Mouse (Mus musculus) liver, embryonic 16.5 days (tissue): Measurements from ENCODE around the gene Mrpl42. TPM values are rescaled to one million over a fixed set of nuclear protein-coding genes. Genes with fewer than 3 reads are reported as not detected.

Experiments
- ATAC-seq: fragments of 200-750 bp; cut with Nextera tagmentation; 2 replicates; pipeline ENCODE4 v1.8.0; 2017; ENCODE audit warnings: low read depth, mild to moderate bottlenecking, moderate number of reproducible peaks, moderate library complexity
- H3K27ac ChIP-seq: fragments of 300-500 bp; sonication (generic); 2 replicates; pipeline ENCODE4 v1.5.1; 2014; ENCODE audit warnings: mild to moderate bottlenecking, low read length
- H3K27me3 ChIP-seq: fragments of 300-500 bp; sonication (generic); 2 replicates; pipeline ENCODE4 v1.6.1; 2014; ENCODE audit warnings: low read depth, low read length, mixed read lengths; ENCODE audit not compliant: control insufficient read depth, insufficient read depth
- H3K36me3 ChIP-seq: fragments of 300-500 bp; sonication (generic); 2 replicates; pipeline ENCODE4 v1.6.1; 2014; ENCODE audit warnings: mild to moderate bottlenecking; ENCODE audit not compliant: control insufficient read depth, insufficient read depth
- H3K4me1 ChIP-seq: fragments of 300-500 bp; sonication (generic); 2 replicates; pipeline ENCODE4 v1.6.1; 2014; ENCODE audit warnings: low read depth, low read length, mixed read lengths; ENCODE audit not compliant: control insufficient read depth
- H3K4me2 ChIP-seq: fragments of 300-500 bp; sonication (generic); 2 replicates; pipeline ENCODE4 v1.6.1; 2014; ENCODE audit warnings: low read depth, low read length, mixed read lengths
- H3K4me3 ChIP-seq: fragments of 300-500 bp; sonication (generic); 2 replicates; pipeline ENCODE4 v1.5.1; 2014; ENCODE audit warnings: low read depth, mild to moderate bottlenecking, low read length
- H3K9ac ChIP-seq: fragments of 300-500 bp; sonication (generic); 2 replicates; pipeline ENCODE4 v1.6.1; 2014; ENCODE audit warnings: low read depth, low read length
- H3K9me3 ChIP-seq: fragments of 300-500 bp; sonication (generic); replicated peaks from 2 replicates; pipeline ENCODE4 v1.6.1; 2016; ENCODE audit warnings: low read length; ENCODE audit not compliant: control insufficient read depth
- WGBS: fragments of 180-500 bp; shearing (Covaris S2); extraction: QIAGEN DNeasy Blood & Tissue Kit; methylation state at CpG from one replicate; pipeline ENCODE4 v1.1.7; 2014; ENCODE audit not compliant: insufficient replicate concordance; 5-methylcytosine and 5-hydroxymethylcytosine counted together
- polyA plus RNA-seq: library from polyadenylated mRNA; unstranded; fragments of >200 nt; fragmentation: Nextera tagmentation; extraction: Ambion mirVana; gene quantifications from 2 replicates; pipeline ENCODE4 v1.2.1, GENCODE M21; 2015

Gene Mrpl42
- polyA plus RNA-seq, 1 experiment from 2014 or later: 145 TPM

DNA sequence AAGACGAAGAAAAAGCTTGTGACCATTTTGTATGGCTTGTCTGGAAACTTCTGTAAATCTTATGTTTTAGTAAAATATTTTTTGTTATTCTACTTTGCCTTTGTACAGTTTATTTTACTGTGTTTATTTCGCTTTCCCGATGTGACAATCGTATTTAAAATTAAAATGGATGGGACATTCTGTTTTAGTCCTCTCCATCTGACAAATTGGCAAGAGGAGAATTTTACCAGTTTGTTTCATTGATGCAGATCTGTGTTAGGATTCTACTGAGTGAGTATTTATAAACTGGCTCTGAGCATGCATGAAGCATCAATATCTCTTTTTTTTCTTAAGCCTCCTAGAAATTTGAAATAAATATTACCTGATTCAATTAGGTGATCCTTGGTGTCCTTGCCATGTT lies 41.2 kb upstream of the Mrpl42 start:
- WGBS: 87% methylated on average over 4 of the region's 4 CpGs
- Histone ChIP-seq H3K4me1 (peaks cover under 1% of the 10 kb centered on the region), H3K9me3 (no peaks in the 10 kb centered on the region), H3K4me2 (no peak overlapping the region), H3K27ac (no peak overlapping the region), H3K4me3 (no peak overlapping the region), H3K27me3 (no peaks in the 10 kb centered on the region), H3K36me3 (peaks cover 38% of the 10 kb centered on the region), H3K9ac (no peak overlapping the region)
- ATAC-seq: no peak

- H3K9ac ChIP-seq: no peak overlapping the region
- no peak overlapping the region for H3K27ac ChIP-seq
- H3K4me2 ChIP-seq: no peak overlapping the region
- peaks cover 4% of the 10 kb centered on the region for H3K4me1 ChIP-seq
- H3K4me3 ChIP-seq: no peak overlapping the region
- H3K9me3 ChIP-seq: no peaks in the 10 kb centered on the region
- no peak for ATAC-seq
- H3K36me3 ChIP-seq: peaks cover 10% of the 10 kb centered on the region
- H3K27me3 ChIP-seq: no peaks in the 10 kb centered on the region
- 80% methylated on average over 3 of the region's 3 CpGs for WGBS
Measured at GRCm38 (mm10) chr10:95539841-95540240, 38.1 kb upstream of the Mrpl42 start.

GRCm38 (mm10) chr10:95539260-95539659 lies 37.5 kb upstream of the Mrpl42 start:
- H3K27me3 ChIP-seq: no peaks in the 10 kb centered on the region
- no peak for ATAC-seq
- H3K4me1 ChIP-seq: peaks cover 4% of the 10 kb centered on the region; the same call in 1 of the 2 replicates
- H3K27ac ChIP-seq: no peak overlapping the region
- H3K4me2 ChIP-seq: no peak overlapping the region
- no peak overlapping the region for H3K4me3 ChIP-seq
- no peak overlapping the region for H3K9ac ChIP-seq
- H3K9me3 ChIP-seq: no peaks in the 10 kb centered on the region
- WGBS: 81% methylated on average over 3 of the region's 3 CpGs
- peaks cover 4% of the 10 kb centered on the region for H3K36me3 ChIP-seq

DNA sequence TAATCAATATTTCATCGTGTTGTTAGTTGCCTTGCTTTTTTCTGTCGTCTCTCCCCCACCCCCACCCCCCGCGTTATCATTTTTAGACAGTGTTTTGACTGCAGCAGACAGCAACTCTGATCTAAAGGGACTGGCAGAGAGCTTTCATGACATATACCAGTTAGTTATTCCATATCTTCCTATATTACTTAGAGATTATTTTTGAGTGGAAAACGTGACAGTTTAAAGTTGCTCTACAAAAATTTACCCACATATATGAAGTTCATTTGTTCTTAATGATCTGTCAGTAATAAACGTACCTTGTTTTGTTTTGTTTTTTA lies 34.4 kb upstream of the Mrpl42 start:
- H3K36me3 ChIP-seq: no peaks in the 10 kb centered on the region
- no peak overlapping the region for H3K27ac ChIP-seq
- 46% methylated on average over 6 of the region's 6 CpGs for WGBS
- H3K9me3 ChIP-seq: no peaks in the 10 kb centered on the region
- H3K27me3 ChIP-seq: no peaks in the 10 kb centered on the region
- peaks cover 13% of the 10 kb centered on the region for H3K4me1 ChIP-seq
- H3K4me3 ChIP-seq: no peak overlapping the region
- ATAC-seq: no peak
- H3K4me2 ChIP-seq: no peak overlapping the region
- H3K9ac ChIP-seq: no peak overlapping the region

- H3K4me3 ChIP-seq: no peak overlapping the region
- ATAC-seq: no peak
- no peaks in the 10 kb centered on the region for H3K36me3 ChIP-seq
- H3K4me2 ChIP-seq: no peak overlapping the region
- H3K9ac ChIP-seq: no peak overlapping the region
- H3K27me3 ChIP-seq: no peaks in the 10 kb centered on the region
- 63% methylated on average over 8 of the region's 8 CpGs for WGBS
- H3K27ac ChIP-seq: no peak overlapping the region
- peaks cover 13% of the 10 kb centered on the region for H3K4me1 ChIP-seq
- H3K9me3 ChIP-seq: no peaks in the 10 kb centered on the region
Measured at GRCm38 (mm10) chr10:95535399-95536221, 33.9 kb upstream of the Mrpl42 start.

DNA sequence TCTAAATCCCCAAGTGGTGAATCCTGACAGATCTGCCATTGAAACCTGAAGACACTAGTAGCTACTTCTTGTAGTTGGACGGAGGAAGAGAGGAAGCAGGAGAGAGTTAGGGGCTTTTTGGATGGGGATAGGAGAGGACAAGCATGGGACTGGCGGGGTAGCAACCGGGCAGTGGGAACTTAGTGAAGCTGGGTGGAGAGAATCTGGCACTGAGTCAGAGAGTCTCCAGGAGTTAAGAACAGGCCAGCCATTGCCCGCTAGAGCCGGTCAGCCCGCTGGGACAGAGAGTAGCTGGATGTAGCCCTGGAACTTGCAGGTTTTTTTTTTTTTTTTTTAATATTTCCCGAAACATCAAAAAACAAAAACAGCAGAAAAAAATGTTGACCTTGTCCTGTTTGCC lies 31.6 kb upstream of the Mrpl42 start:
- Histone ChIP-seq H3K9me3 (no peaks in the 10 kb centered on the region), H3K4me2 (no peak overlapping the region), H3K27me3 (no peaks in the 10 kb centered on the region), H3K4me1 (peaks cover 22% of the 10 kb centered on the region), H3K9ac (no peak overlapping the region), H3K36me3 (no peaks in the 10 kb centered on the region), H3K4me3 (no peak overlapping the region), H3K27ac (no peak overlapping the region)
- no peak for ATAC-seq
- WGBS: 76% methylated on average over 7 of the region's 7 CpGs

DNA sequence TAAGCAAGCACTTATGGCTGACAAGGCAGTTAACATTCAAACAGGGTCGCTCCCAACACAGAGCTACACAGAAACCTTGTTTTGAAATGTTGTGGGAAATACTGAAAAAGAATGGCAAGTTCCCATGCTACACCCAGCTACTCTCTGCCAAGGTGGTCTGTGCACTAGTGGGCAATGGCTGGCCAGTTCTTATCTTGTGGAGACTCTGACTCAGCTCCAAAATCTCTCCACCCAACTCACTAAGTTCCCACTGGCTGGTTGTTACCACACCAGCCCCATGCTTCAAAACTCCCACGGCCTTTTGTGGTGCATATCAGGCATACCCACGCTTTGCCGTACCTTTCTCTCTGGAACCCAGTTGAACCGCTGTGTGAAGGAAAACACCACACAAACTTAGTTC lies 31.2 kb upstream of the Mrpl42 start:
- ATAC-seq: no peak
- Histone ChIP-seq H3K4me1 (peaks cover 21% of the 10 kb centered on the region), H3K27me3 (no peaks in the 10 kb centered on the region), H3K27ac (no peak overlapping the region), H3K9me3 (no peaks in the 10 kb centered on the region), H3K36me3 (no peaks in the 10 kb centered on the region), H3K4me3 (no peak overlapping the region), H3K9ac (no peak overlapping the region), H3K4me2 (no peak overlapping the region)
- WGBS: 60% methylated on average over 5 of the region's 5 CpGs

- H3K9me3 ChIP-seq: no peaks in the 10 kb centered on the region
- no peaks in the 10 kb centered on the region for H3K36me3 ChIP-seq
- 78% methylated on average over 2 of the region's 2 CpGs for WGBS
- H3K4me3 ChIP-seq: no peak overlapping the region
- H3K4me1 ChIP-seq: peaks cover 20% of the 10 kb centered on the region
- no peak for ATAC-seq
- H3K27me3 ChIP-seq: no peaks in the 10 kb centered on the region
- H3K9ac ChIP-seq: no peak overlapping the region
- H3K4me2 ChIP-seq: no peak overlapping the region
- H3K27ac ChIP-seq: no peak overlapping the region
Measured at GRCm38 (mm10) chr10:95530551-95531121, 28.9 kb upstream of the Mrpl42 start.

DNA sequence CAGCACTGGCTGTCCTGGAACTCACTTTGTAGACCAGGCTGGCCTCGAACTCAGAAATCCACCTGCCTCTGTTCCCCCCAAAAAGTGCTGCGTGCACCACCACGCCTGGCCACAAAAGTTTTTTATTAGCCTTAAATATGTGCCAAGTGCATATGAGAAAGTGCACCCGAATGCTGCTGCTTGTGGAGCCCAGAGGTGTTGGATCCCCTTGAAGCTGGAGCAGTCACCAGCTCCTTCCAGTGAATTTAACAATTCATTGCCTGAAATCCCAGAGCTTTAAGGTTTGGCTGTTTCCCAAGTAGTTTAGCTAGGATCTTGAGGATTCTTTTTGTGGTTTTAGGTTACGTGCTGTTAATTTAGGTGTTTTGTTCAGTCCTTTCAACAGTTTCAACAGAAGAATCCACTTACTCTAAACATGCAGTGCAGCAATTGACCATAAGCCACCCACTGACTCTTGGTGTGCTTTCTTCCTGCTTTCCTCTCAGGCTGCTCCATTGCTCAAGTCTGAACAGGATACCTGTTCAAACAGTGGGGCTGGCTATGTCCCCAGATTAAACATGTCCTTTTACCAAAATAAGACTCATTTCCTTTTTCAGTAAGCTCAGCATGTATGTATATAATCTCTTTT lies 24.9 kb upstream of the Mrpl42 start:
- no peak overlapping the region for H3K4me2 ChIP-seq
- H3K27me3 ChIP-seq: no peaks in the 10 kb centered on the region
- H3K36me3 ChIP-seq: no peaks in the 10 kb centered on the region
- no peak for ATAC-seq
- no peak overlapping the region for H3K27ac ChIP-seq
- 73% methylated on average over 5 of the region's 5 CpGs for WGBS
- H3K4me3 ChIP-seq: no peak overlapping the region
- H3K4me1 ChIP-seq: peaks cover 12% of the 10 kb centered on the region
- no peak overlapping the region for H3K9ac ChIP-seq
- H3K9me3 ChIP-seq: no peaks in the 10 kb centered on the region
